Mouse (Mus musculus) cerebellum, adult 9-10 months (tissue): ENCODE results near the gene Clasp1.

ENCODE experiments used
- DNase-seq: peaks from one replicate; pipeline ENCODE4 v3.0.0; 2022

The Clasp1 gene

GRCm38 (mm10) chr1:118501691-118502090, 112.8 kb downstream of the Clasp1 start:
- no peak for DNase-seq

- no peak for DNase-seq
These were observed 116.9 kb downstream of the Clasp1 start for GRCm38 (mm10) chr1:118505746-118506145.

- no peak for DNase-seq
These were observed 122.1 kb downstream of the Clasp1 start for GRCm38 (mm10) chr1:118510996-118511395.

- no peak for DNase-seq
These were observed 123.1 kb downstream of the Clasp1 start for GRCm38 (mm10) chr1:118511738-118512530.

GRCm38 (mm10) chr1:118516256-118516655, 127.4 kb downstream of the Clasp1 start:
- DNase-seq, result no peak

- no peak for DNase-seq
These were observed 134.3 kb downstream of the Clasp1 start for GRCm38 (mm10) chr1:118523161-118523560.

GRCm38 (mm10) chr1:118525336-118525735, 136.5 kb downstream of the Clasp1 start:
- no peak for DNase-seq

- DNase-seq, result no peak
These were observed 140.4 kb downstream of the Clasp1 start for GRCm38 (mm10) chr1:118529213-118529612.

- no peak for DNase-seq
These were observed 142.4 kb downstream of the Clasp1 start for GRCm38 (mm10) chr1:118531259-118531658.

GRCm38 (mm10) chr1:118536021-118536420, 147.2 kb downstream of the Clasp1 start:
- peak; percentile 60 for DNase-seq

GRCm38 (mm10) chr1:118539046-118539445, 150.2 kb downstream of the Clasp1 start:
- no peak for DNase-seq

- DNase-seq, result no peak
These were observed 154.0 kb downstream of the Clasp1 start for GRCm38 (mm10) chr1:118542880-118543279.

- DNase-seq, result no peak
These were observed 159.9 kb downstream of the Clasp1 start for GRCm38 (mm10) chr1:118548769-118549168.

GRCm38 (mm10) chr1:118551152-118551551, 162.3 kb downstream of the Clasp1 start:
- no peak for DNase-seq

GRCm38 (mm10) chr1:118552071-118552470, 163.2 kb downstream of the Clasp1 start:
- no peak for DNase-seq

GRCm38 (mm10) chr1:118553045-118553444, 164.2 kb downstream of the Clasp1 start:
- no peak for DNase-seq

GRCm38 (mm10) chr1:118553451-118553850, 164.6 kb downstream of the Clasp1 start:
- DNase-seq, result no peak

- DNase-seq, result no peak
These were observed 166.1 kb downstream of the Clasp1 start for GRCm38 (mm10) chr1:118554961-118555360.

- DNase-seq, result no peak
These were observed 170.9 kb downstream of the Clasp1 start for GRCm38 (mm10) chr1:118559716-118560115.

- peak; percentile 7 for DNase-seq
These were observed 175.7 kb downstream of the Clasp1 start for GRCm38 (mm10) chr1:118564561-118564960.

- DNase-seq, result no peak
These were observed 178.8 kb downstream of the Clasp1 start for GRCm38 (mm10) chr1:118567659-118568058.

GRCm38 (mm10) chr1:118580174-118580702, 191.4 kb downstream of the Clasp1 start:
- no peak for DNase-seq

- no peak for DNase-seq
These were observed 192.3 kb downstream of the Clasp1 start for GRCm38 (mm10) chr1:118581179-118581578.

- no peak for DNase-seq
These were observed 200.9 kb downstream of the Clasp1 start for GRCm38 (mm10) chr1:118589721-118590120.

- no peak for DNase-seq
These were observed 204.1 kb downstream of the Clasp1 start for GRCm38 (mm10) chr1:118592933-118593332.
